Mouse (Mus musculus) lung, embryonic 14.5 days (tissue): ENCODE data around the gene Unc80. TPM values are rescaled to one million over a fixed set of nuclear protein-coding genes. Genes with fewer than 3 reads are reported as not detected.
A peak's percentile ranks its signal among the peaks of the same experiment; 100 is the strongest.

Experiments used
- ATAC-seq: fragments of 200-750 bp; cut with Nextera tagmentation; 2 replicates; pipeline ENCODE4 v1.8.0; 2017; ENCODE audit warnings: mild to moderate bottlenecking, moderate TSS enrichment, moderate library complexity; ENCODE audit not compliant: insufficient read depth
- DNase-seq: peaks from one replicate; pipeline ENCODE4 v3.0.0-alpha.2; 2015
- H3K27ac ChIP-seq: fragments of 300-500 bp; sonication (generic); 2 replicates; pipeline ENCODE4 v1.5.1; 2014; ENCODE audit warnings: low read depth, mild to moderate bottlenecking, moderate library complexity
- H3K27me3 ChIP-seq: fragments of 300-500 bp; sonication (generic); 2 replicates; pipeline ENCODE4 v1.6.1; 2014; ENCODE audit warnings: low read length, control low read depth; ENCODE audit not compliant: insufficient read depth
- H3K36me3 ChIP-seq: fragments of 300-500 bp; sonication (generic); 2 replicates; pipeline ENCODE4 v1.6.1; 2014; ENCODE audit warnings: control low read depth; ENCODE audit not compliant: insufficient read depth
- H3K4me1 ChIP-seq: fragments of 300-500 bp; sonication (generic); 2 replicates; pipeline ENCODE4 v1.6.1; 2014; ENCODE audit warnings: antibody characterized with exemption, control low read depth; ENCODE audit not compliant: insufficient read depth
- H3K4me2 ChIP-seq: fragments of 300-500 bp; sonication (generic); 2 replicates; pipeline ENCODE4 v1.6.1; 2014; ENCODE audit warnings: mild to moderate bottlenecking
- H3K4me3 ChIP-seq: fragments of 300-500 bp; sonication (generic); 2 replicates; pipeline ENCODE4 v1.5.1; 2014; ENCODE audit warnings: low read depth, low read length
- H3K9ac ChIP-seq: fragments of 300-500 bp; sonication (generic); 2 replicates; pipeline ENCODE4 v1.6.1; 2014
- H3K9me3 ChIP-seq: fragments of 300-500 bp; sonication (generic); 2 replicates; pipeline ENCODE4 v1.6.1; 2016; ENCODE audit warnings: low read depth, low read length, control low read depth
- CTCF ChIP-seq: IDR thresholded peaks from 2 replicates; pipeline ENCODE4 v1.5.1; 2016; ENCODE audit warnings: antibody characterized with exemption, low read depth
- WGBS: fragments of 180-500 bp; shearing (Covaris S2); extraction: QIAGEN DNeasy Blood & Tissue Kit; methylation state at CpG from one replicate; pipeline ENCODE4 v1.1.7; 2014; 5-methylcytosine and 5-hydroxymethylcytosine counted together
- polyA plus RNA-seq: library from polyadenylated mRNA; unstranded; fragments of >200 nt; fragmentation: Nextera tagmentation; extraction: Ambion mirVana; gene quantifications from 2 replicates; pipeline ENCODE4 v1.2.1, GENCODE M21; 2014

Unc80 gene
- 0.09 and 0.11 TPM in 2 replicates for polyA plus RNA-seq

- H3K27ac ChIP-seq: no peak within 1 kb of the TSS
- peak within 1 kb of the TSS; percentile 44 for H3K4me3 ChIP-seq
- H3K9me3 ChIP-seq: no peaks in the 10 kb centered on the region
- DNase-seq: peak; percentile 82
- H3K9ac ChIP-seq: no peak within 1 kb of the TSS
- under 1% methylated on average over 72 of the region's 83 CpGs for WGBS
- peak within 1 kb of the TSS; percentile 77 for H3K4me2 ChIP-seq
- no peak for TF ChIP-seq CTCF
- peaks cover 15% of the 10 kb centered on the region; the same call in 1 of the 2 replicates for H3K27me3 ChIP-seq
- peak; percentile 97 for ATAC-seq
- H3K36me3 ChIP-seq: no peaks in the 10 kb centered on the region
- H3K4me1 ChIP-seq: no peaks in the 10 kb centered on the region
These were observed at the start of gene Unc80 for GRCm38 (mm10) chr1:66467821-66468703. Unc80 (plus strand) TSS chr1:66468367.

- 84% methylated on average over 5 of the region's 5 CpGs for WGBS
- no peak for ATAC-seq
- no peaks in the 10 kb centered on the region for H3K27me3 ChIP-seq
- H3K9me3 ChIP-seq: no peaks in the 10 kb centered on the region
- H3K36me3 ChIP-seq: no peaks in the 10 kb centered on the region
- H3K9ac ChIP-seq: no peak overlapping the region
- TF ChIP-seq CTCF: no peak
- H3K4me2 ChIP-seq: no peak overlapping the region
- no peak overlapping the region for H3K4me3 ChIP-seq
- no peaks in the 10 kb centered on the region for H3K4me1 ChIP-seq
- no peak for DNase-seq
- no peak overlapping the region for H3K27ac ChIP-seq
These were observed 42.1 kb upstream of the Unc80 start for GRCm38 (mm10) chr1:66426073-66426472.

- Histone ChIP-seq H3K4me1 (no peaks in the 10 kb centered on the region), H3K36me3 (no peaks in the 10 kb centered on the region), H3K9me3 (no peaks in the 10 kb centered on the region), H3K4me2 (no peak overlapping the region), H3K27ac (no peak overlapping the region), H3K27me3 (no peaks in the 10 kb centered on the region), H3K9ac (no peak overlapping the region), H3K4me3 (no peak overlapping the region)
- no peak for TF ChIP-seq CTCF
- ATAC-seq (no peak), DNase-seq (no peak)
These were observed 37.2 kb upstream of the Unc80 start for GRCm38 (mm10) chr1:66430962-66431361.

- Histone ChIP-seq H3K27me3 (no peaks in the 10 kb centered on the region), H3K9me3 (no peaks in the 10 kb centered on the region), H3K36me3 (no peaks in the 10 kb centered on the region), H3K4me1 (no peaks in the 10 kb centered on the region), H3K4me2 (no peak overlapping the region), H3K27ac (no peak overlapping the region), H3K4me3 (no peak overlapping the region), H3K9ac (no peak overlapping the region)
- ATAC-seq (no peak), DNase-seq (no peak)
- 82% methylated on average over 6 of the region's 6 CpGs for WGBS
- TF ChIP-seq CTCF: no peak
These were observed 36.7 kb upstream of the Unc80 start for GRCm38 (mm10) chr1:66431472-66431871.

- ATAC-seq: no peak
- WGBS: 73% methylated on average over 2 of the region's 2 CpGs
- Histone ChIP-seq H3K4me2 (no peak overlapping the region), H3K9me3 (no peaks in the 10 kb centered on the region), H3K36me3 (no peaks in the 10 kb centered on the region), H3K9ac (no peak overlapping the region), H3K4me3 (no peak overlapping the region), H3K27me3 (no peaks in the 10 kb centered on the region), H3K4me1 (no peaks in the 10 kb centered on the region), H3K27ac (no peak overlapping the region)
- TF ChIP-seq CTCF: no peak
- no peak for DNase-seq
These were observed 30.1 kb upstream of the Unc80 start for GRCm38 (mm10) chr1:66438069-66438468.

- Histone ChIP-seq H3K4me2 (no peak overlapping the region), H3K9me3 (no peaks in the 10 kb centered on the region), H3K4me1 (no peaks in the 10 kb centered on the region), H3K4me3 (no peak overlapping the region), H3K27ac (no peak overlapping the region), H3K36me3 (no peaks in the 10 kb centered on the region), H3K9ac (no peak overlapping the region), H3K27me3 (no peaks in the 10 kb centered on the region)
- no peak for ATAC-seq
- TF ChIP-seq CTCF: no peak
- 88% methylated on average over 2 of the region's 2 CpGs for WGBS
- DNase-seq: no peak
These were observed 25.2 kb upstream of the Unc80 start for GRCm38 (mm10) chr1:66442922-66443321.

- Histone ChIP-seq H3K4me3 (no peak overlapping the region), H3K36me3 (no peaks in the 10 kb centered on the region), H3K9me3 (no peaks in the 10 kb centered on the region), H3K4me1 (no peaks in the 10 kb centered on the region), H3K27me3 (no peaks in the 10 kb centered on the region), H3K4me2 (no peak overlapping the region), H3K27ac (no peak overlapping the region), H3K9ac (no peak overlapping the region)
- WGBS: 57% methylated on average over 2 of the region's 2 CpGs
- TF ChIP-seq CTCF: no peak
- no peak for ATAC-seq
- no peak for DNase-seq
These were observed 18.7 kb upstream of the Unc80 start for GRCm38 (mm10) chr1:66449471-66449870.
